Mouse (Mus musculus) liver, adult 2 months (tissue): ENCODE data around the gene Zfp819. TPM values are rescaled to one million over a fixed set of nuclear protein-coding genes. Genes with fewer than 3 reads are reported as not detected.
A peak's percentile ranks its signal among the peaks of the same experiment; 100 is the strongest.

Experiments used
- DNase-seq: peaks from one replicate; pipeline ENCODE4 v3.0.0-alpha.2; 2011; ENCODE audit warnings: low read depth, low spot score; ENCODE audit errors: extremely low read depth
- H3K27ac ChIP-seq: fragments of 200-500 bp; replicated peaks from 2 replicates; pipeline ENCODE4 v1.5.1; 2012; ENCODE audit warnings: low read depth, mild to moderate bottlenecking, control low read depth, inconsistent platforms, low read length; ENCODE audit not compliant: insufficient read depth
- H3K27me3 ChIP-seq: fragments of 200-500 bp; 2 replicates; pipeline ENCODE4 v1.6.1; 2012; ENCODE audit warnings: mild to moderate bottlenecking, moderate library complexity, low read length, inconsistent platforms; ENCODE audit not compliant: control insufficient read depth, insufficient read depth
- H3K36me3 ChIP-seq: fragments of 200-500 bp; 2 replicates; pipeline ENCODE4 v1.6.1; 2012; ENCODE audit warnings: low read length, inconsistent platforms; ENCODE audit not compliant: control insufficient read depth, insufficient read depth
- H3K4me1 ChIP-seq: fragments of 200-500 bp; 2 replicates; pipeline ENCODE4 v1.6.1; 2011; ENCODE audit warnings: low read length; ENCODE audit not compliant: control insufficient read depth, insufficient read depth
- H3K4me3 ChIP-seq: fragments of 200-500 bp; 2 replicates; pipeline ENCODE4 v1.5.1; 2011; ENCODE audit warnings: low read depth, mild to moderate bottlenecking, control low read depth, low read length, moderate library complexity; ENCODE audit not compliant: insufficient read depth
- H3K79me2 ChIP-seq: fragments of 200-500 bp; 2 replicates; pipeline ENCODE4 v1.6.1; 2012; ENCODE audit warnings: inconsistent platforms, mild to moderate bottlenecking, low read length, moderate library complexity; ENCODE audit not compliant: control insufficient read depth, insufficient read depth
- H3K9ac ChIP-seq: fragments of 200-500 bp; 2 replicates; pipeline ENCODE4 v1.6.1; 2012; ENCODE audit warnings: low read depth, mild to moderate bottlenecking, control low read depth, inconsistent platforms, low read length
- CTCF ChIP-seq: fragments of 200-500 bp; IDR thresholded peaks from 2 replicates; pipeline ENCODE4 v1.5.1; 2011; ENCODE audit warnings: low read depth, low read length, control low read depth
- POLR2A ChIP-seq: fragments of 200-500 bp; IDR thresholded peaks from 2 replicates; pipeline ENCODE4 v1.6.1; 2011; ENCODE audit warnings: low read length, control low read depth; ENCODE audit not compliant: insufficient read depth; ENCODE audit errors: extremely low read depth
- WGBS: fragments of 180-500 bp; shearing (Covaris S2); methylation state at CpG from one replicate; pipeline ENCODE4 v1.1.7; 2018; 5-methylcytosine and 5-hydroxymethylcytosine counted together
- polyA plus RNA-seq: library from polyadenylated mRNA; depleted of rRNA; stranded (reverse); fragments of >200 nt; gene quantifications from 2 replicates; pipeline ENCODE4 v1.2.3, GENCODE M21; 2012
- total RNA-seq: library from RNA; depleted of rRNA; stranded (reverse); fragments of >200 nt; gene quantifications from 2 replicates; pipeline ENCODE4 v1.2.3, GENCODE M21; 2014

The Zfp819 gene
- total and polyA plus RNA-seq, 2 experiments = 0.09 TPM; not detected in 1

- peaks cover 4% of the 10 kb centered on the region for H3K4me1 ChIP-seq
- no peaks in the 10 kb centered on the region for H3K27me3 ChIP-seq
- peaks cover 7% of the 10 kb centered on the region for H3K36me3 ChIP-seq
- no peak for TF ChIP-seq CTCF
- peak; percentile 41; the same call in 1 of the 2 replicates for TF ChIP-seq POLR2A
- H3K79me2 ChIP-seq = no peaks in the 10 kb centered on the region; the same call in 1 of the 2 replicates
- H3K9ac ChIP-seq = peak within 1 kb of the TSS; percentile 58
- under 1% methylated on average over 37 of the region's 37 CpGs for WGBS
- peak within 1 kb of the TSS; percentile 62 for H3K27ac ChIP-seq
- DNase-seq = peak; percentile 99
- peak within 1 kb of the TSS; percentile 76 for H3K4me3 ChIP-seq
Observed at GRCm38 (mm10) chr7:43579440-43580171, 27.4 kb upstream of the Zfp819 start, which contains the start of gene Zfp719. Gene Zfp719 (plus strand): TSS chr7:43579610.

- Histone ChIP-seq H3K4me1 (peaks cover 4% of the 10 kb centered on the region), H3K9ac (no peak overlapping the region), H3K27ac (no peak overlapping the region), H3K79me2 (no peaks in the 10 kb centered on the region; the same call in 1 of the 2 replicates), H3K36me3 (peaks cover 14% of the 10 kb centered on the region), H3K4me3 (no peak overlapping the region), H3K27me3 (no peaks in the 10 kb centered on the region)
- whole genome bisulfite sequencing = 59% methylated on average over 5 of the region's 5 CpGs
- no peak for TF ChIP-seq POLR2A
- TF ChIP-seq CTCF = no peak
- DNase-seq = peak; percentile 25
Observed at GRCm38 (mm10) chr7:43580526-43580925, 26.4 kb upstream of the Zfp819 start.

GRCm38 (mm10) chr7:43584790-43585189, 22.2 kb upstream of the Zfp819 start:
- no peak overlapping the region for H3K9ac ChIP-seq
- no peaks in the 10 kb centered on the region for H3K27me3 ChIP-seq
- H3K27ac ChIP-seq = no peak overlapping the region
- TF ChIP-seq CTCF (peak; percentile 26; the same call in 1 of the 2 replicates), POLR2A (no peak)
- DNase-seq = no peak
- no peak overlapping the region for H3K4me3 ChIP-seq
- no peaks in the 10 kb centered on the region; the same call in 1 of the 2 replicates for H3K79me2 ChIP-seq
- peaks cover 52% of the 10 kb centered on the region for H3K36me3 ChIP-seq
- 93% methylated on average over 5 of the region's 5 CpGs for WGBS
- peaks cover 3% of the 10 kb centered on the region for H3K4me1 ChIP-seq

GRCm38 (mm10) chr7:43601884-43602283, 5.1 kb upstream of the Zfp819 start:
- TF ChIP-seq POLR2A (no peak), CTCF (no peak)
- no peak for DNase-seq
- no peak overlapping the region for H3K27ac ChIP-seq
- H3K9ac ChIP-seq = no peak overlapping the region
- 34% methylated on average over 5 of the region's 5 CpGs for WGBS
- no peaks in the 10 kb centered on the region for H3K36me3 ChIP-seq
- no peak overlapping the region for H3K4me3 ChIP-seq
- no peaks in the 10 kb centered on the region for H3K79me2 ChIP-seq
- H3K4me1 ChIP-seq = no peaks in the 10 kb centered on the region
- no peaks in the 10 kb centered on the region for H3K27me3 ChIP-seq

GRCm38 (mm10) chr7:43607743-43608287, 846 bp downstream of the Zfp819 start:
- Histone ChIP-seq H3K4me1 (peaks cover 4% of the 10 kb centered on the region; the same call in 1 of the 2 replicates), H3K9ac (no peak overlapping the region), H3K27me3 (peaks cover 4% of the 10 kb centered on the region; the same call in 1 of the 2 replicates), H3K27ac (no peak overlapping the region), H3K36me3 (no peaks in the 10 kb centered on the region), H3K79me2 (no peaks in the 10 kb centered on the region), H3K4me3 (no peak overlapping the region)
- 50% methylated on average over 5 of the region's 5 CpGs for WGBS
- TF ChIP-seq CTCF = no peak
- TF ChIP-seq POLR2A = no peak
- peak; percentile 26 for DNase-seq

GRCm38 (mm10) chr7:43608316-43608824, 1.4 kb downstream of the Zfp819 start:
- DNase-seq = no peak
- peaks cover 4% of the 10 kb centered on the region; the same call in 1 of the 2 replicates for H3K4me1 ChIP-seq
- TF ChIP-seq POLR2A = no peak
- no peak for TF ChIP-seq CTCF
- WGBS = 67% methylated on average over 7 of the region's 7 CpGs
- no peaks in the 10 kb centered on the region for H3K79me2 ChIP-seq
- peaks cover 4% of the 10 kb centered on the region; the same call in 1 of the 2 replicates for H3K27me3 ChIP-seq
- H3K36me3 ChIP-seq = no peaks in the 10 kb centered on the region
- no peak overlapping the region for H3K9ac ChIP-seq
- no peak overlapping the region for H3K27ac ChIP-seq
- H3K4me3 ChIP-seq = no peak overlapping the region
